Mouse (Mus musculus) intestine, embryonic 16.5 days (tissue): ENCODE results near the gene D930007J09Rik. TPM values are rescaled to one million over a fixed set of nuclear protein-coding genes. Genes with fewer than 3 reads are reported as not detected.

Source experiments
- ATAC-seq: fragments of 200-750 bp; cut with Nextera tagmentation; 2 replicates; pipeline ENCODE4 v1.8.0; 2017; ENCODE audit warnings: moderate TSS enrichment, moderate library complexity
- H3K27ac ChIP-seq: fragments of 300-500 bp; sonication (generic); 2 replicates; pipeline ENCODE4 v1.5.1; 2014; ENCODE audit warnings: mild to moderate bottlenecking, low read length
- H3K27me3 ChIP-seq: fragments of 300-500 bp; sonication (generic); replicated peaks from 2 replicates; pipeline ENCODE4 v1.6.1; 2014; ENCODE audit warnings: low read length, control low read depth, mixed read lengths; ENCODE audit not compliant: control insufficient read depth, insufficient read depth
- H3K36me3 ChIP-seq: fragments of 300-500 bp; sonication (generic); 2 replicates; pipeline ENCODE4 v1.6.1; 2014; ENCODE audit warnings: low read length, control low read depth; ENCODE audit not compliant: control insufficient read depth, insufficient read depth
- H3K4me1 ChIP-seq: fragments of 300-500 bp; sonication (generic); 2 replicates; pipeline ENCODE4 v1.6.1; 2014; ENCODE audit warnings: low read length, control low read depth, mixed read lengths; ENCODE audit not compliant: control insufficient read depth, insufficient read depth
- H3K4me2 ChIP-seq: fragments of 300-500 bp; sonication (generic); 2 replicates; pipeline ENCODE4 v1.6.1; 2014; ENCODE audit warnings: low read depth, low read length, control low read depth
- H3K4me3 ChIP-seq: fragments of 300-500 bp; sonication (generic); 2 replicates; pipeline ENCODE4 v1.5.1; 2014; ENCODE audit warnings: mild to moderate bottlenecking, low read length
- H3K9ac ChIP-seq: fragments of 300-500 bp; sonication (generic); 2 replicates; pipeline ENCODE4 v1.6.1; 2014; ENCODE audit warnings: low read depth, low read length
- H3K9me3 ChIP-seq: fragments of 300-500 bp; sonication (generic); 2 replicates; pipeline ENCODE4 v1.6.1; 2016; ENCODE audit warnings: low read length, control low read depth; ENCODE audit not compliant: control insufficient read depth
- WGBS: fragments of 180-500 bp; shearing (Covaris S2); extraction: QIAGEN DNeasy Blood & Tissue Kit; methylation state at CpG from one replicate; pipeline ENCODE4 v1.1.7; 2014; 5-methylcytosine and 5-hydroxymethylcytosine counted together
- polyA plus RNA-seq: library from polyadenylated mRNA; unstranded; fragments of >200 nt; fragmentation: Nextera tagmentation; extraction: Ambion mirVana; gene quantifications from 2 replicates; pipeline ENCODE4 v1.2.1, GENCODE M21; 2015

D930007J09Rik gene
- polyA plus RNA-seq, 1 experiment from 2014 or later, result not detected

DNA sequence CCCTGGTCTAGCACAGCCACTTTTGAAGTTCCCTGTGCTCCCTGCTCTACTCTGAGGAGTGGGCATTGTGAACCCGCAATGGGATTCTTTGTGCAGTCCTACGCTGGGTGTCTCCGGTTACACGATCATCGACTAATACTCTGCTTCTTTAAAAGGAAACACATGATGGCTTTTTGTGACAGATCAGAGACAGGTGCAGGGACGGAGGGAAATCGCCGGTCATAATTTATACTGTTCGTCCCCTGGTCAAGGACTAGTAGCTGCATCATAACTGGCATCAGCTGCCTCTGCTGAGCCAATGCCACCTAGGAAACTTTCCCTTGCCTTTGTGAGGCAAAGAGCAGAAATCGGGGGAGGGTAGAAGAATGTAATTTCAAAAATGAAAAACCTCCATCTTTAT, 26.3 kb downstream of the D930007J09Rik start:
- no peaks in the 10 kb centered on the region for H3K4me1 ChIP-seq
- H3K27ac ChIP-seq, result no peak overlapping the region
- no peaks in the 10 kb centered on the region for H3K27me3 ChIP-seq
- H3K4me3 ChIP-seq, result no peak overlapping the region
- ATAC-seq, result no peak
- WGBS, result 91% methylated on average over 10 of the region's 10 CpGs
- H3K36me3 ChIP-seq, result no peaks in the 10 kb centered on the region
- no peak overlapping the region for H3K9ac ChIP-seq
- H3K4me2 ChIP-seq, result no peak overlapping the region
- no peaks in the 10 kb centered on the region for H3K9me3 ChIP-seq

GRCm38 (mm10) chr13:32775889-32776288, 26.8 kb downstream of the D930007J09Rik start:
- no peaks in the 10 kb centered on the region for H3K4me1 ChIP-seq
- no peak for ATAC-seq
- H3K27ac ChIP-seq, result no peak overlapping the region
- 84% methylated on average over 9 of the region's 9 CpGs for WGBS
- no peak overlapping the region for H3K9ac ChIP-seq
- no peak overlapping the region for H3K4me3 ChIP-seq
- no peak overlapping the region for H3K4me2 ChIP-seq
- no peaks in the 10 kb centered on the region for H3K9me3 ChIP-seq
- H3K27me3 ChIP-seq, result no peaks in the 10 kb centered on the region
- H3K36me3 ChIP-seq, result no peaks in the 10 kb centered on the region

GRCm38 (mm10) chr13:32769960-32770359, 32.7 kb downstream of the D930007J09Rik start:
- ATAC-seq, result no peak
- Histone ChIP-seq H3K36me3 (no peaks in the 10 kb centered on the region), H3K27ac (no peak overlapping the region), H3K4me3 (no peak overlapping the region), H3K4me1 (no peaks in the 10 kb centered on the region), H3K9me3 (no peaks in the 10 kb centered on the region), H3K4me2 (no peak overlapping the region), H3K27me3 (no peaks in the 10 kb centered on the region), H3K9ac (no peak overlapping the region)
- WGBS, result 28% methylated on average over 3 of the region's 3 CpGs

- ATAC-seq, result no peak
- Histone ChIP-seq H3K9ac (no peak overlapping the region), H3K36me3 (no peaks in the 10 kb centered on the region), H3K4me2 (no peak overlapping the region), H3K4me1 (no peaks in the 10 kb centered on the region), H3K9me3 (no peaks in the 10 kb centered on the region), H3K27ac (no peak overlapping the region), H3K4me3 (no peak overlapping the region), H3K27me3 (no peaks in the 10 kb centered on the region)
- 13% methylated on average over 4 of the region's 4 CpGs for WGBS
Measured at GRCm38 (mm10) chr13:32768104-32768503, 34.5 kb downstream of the D930007J09Rik start.

DNA sequence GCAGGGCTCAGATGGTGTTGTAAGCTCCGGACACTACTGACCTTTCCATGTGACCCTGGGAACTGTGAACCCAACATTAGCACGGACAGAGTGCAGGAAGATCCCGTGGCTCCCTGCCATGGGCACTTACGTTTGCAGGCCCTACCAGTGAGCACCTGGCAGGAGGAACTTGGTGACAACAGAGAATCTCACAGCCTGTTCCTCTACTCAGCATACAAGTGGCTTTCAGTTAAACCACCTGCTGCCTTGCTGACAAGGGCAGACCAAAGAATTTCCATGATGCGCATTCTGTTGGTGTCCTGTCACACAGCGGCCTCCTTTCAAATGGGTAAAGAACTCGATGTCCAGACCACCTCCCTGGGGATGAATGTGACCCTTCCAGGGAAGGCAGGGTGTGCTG, 38.2 kb downstream of the D930007J09Rik start:
- no peak for ATAC-seq
- Histone ChIP-seq H3K9ac (no peak overlapping the region), H3K9me3 (no peaks in the 10 kb centered on the region), H3K36me3 (no peaks in the 10 kb centered on the region), H3K4me1 (no peaks in the 10 kb centered on the region), H3K27ac (no peak overlapping the region), H3K27me3 (no peaks in the 10 kb centered on the region), H3K4me2 (no peak overlapping the region), H3K4me3 (no peak overlapping the region)
- WGBS, result 38% methylated on average over 7 of the region's 7 CpGs

DNA sequence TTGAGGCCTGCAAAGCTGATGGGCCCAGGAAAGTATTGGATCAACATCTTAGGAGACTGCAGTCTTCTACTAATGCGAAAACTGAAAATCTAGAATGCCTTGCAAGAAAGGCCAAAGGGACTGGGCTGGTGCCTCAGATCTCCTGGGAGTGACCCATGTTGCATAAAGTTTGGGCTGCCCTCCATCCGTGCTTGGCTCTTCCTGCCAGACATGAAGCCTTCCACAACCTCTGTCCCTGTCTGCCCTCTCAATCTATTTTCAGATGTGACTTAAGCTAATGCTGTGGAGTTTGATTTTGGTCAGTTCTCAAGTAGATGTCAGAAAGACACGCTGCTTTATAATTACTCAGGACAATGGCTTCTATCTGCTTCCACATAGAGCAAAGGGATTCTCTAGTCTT, 39.5 kb downstream of the D930007J09Rik start:
- WGBS, result 81% methylated on average over 3 of the region's 3 CpGs

DNA sequence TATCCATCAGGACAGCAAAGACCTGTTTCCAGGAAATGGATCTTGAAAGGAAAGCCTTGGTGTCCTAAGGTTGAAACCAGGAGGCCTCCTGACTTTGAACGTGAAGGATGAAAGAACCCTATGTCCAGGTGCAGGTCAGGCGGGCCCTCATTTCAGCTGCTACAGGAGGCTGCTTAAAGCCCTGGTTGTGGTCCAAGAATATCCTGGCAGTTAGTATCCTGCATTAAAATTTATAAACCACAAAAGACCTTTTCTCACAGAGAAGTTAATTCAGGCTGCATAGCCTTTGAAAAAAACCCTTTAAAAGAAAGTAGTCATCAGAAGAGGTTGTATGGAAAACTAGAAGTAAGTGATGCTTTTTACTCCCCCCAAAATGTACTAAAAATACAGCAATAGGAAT, 41.9 kb downstream of the D930007J09Rik start:
- Histone ChIP-seq H3K9ac (no peak overlapping the region), H3K27ac (no peak overlapping the region), H3K9me3 (no peaks in the 10 kb centered on the region), H3K4me1 (no peaks in the 10 kb centered on the region), H3K36me3 (no peaks in the 10 kb centered on the region), H3K4me2 (no peak overlapping the region), H3K4me3 (no peak overlapping the region), H3K27me3 (no peaks in the 10 kb centered on the region)
- 80% methylated on average over 2 of the region's 2 CpGs for whole genome bisulfite sequencing
- no peak for ATAC-seq

More for the DNA sequence above, 39.5 kb downstream of the D930007J09Rik start:
- no peak for ATAC-seq
- no peaks in the 10 kb centered on the region for H3K9me3 ChIP-seq
- no peak overlapping the region for H3K4me3 ChIP-seq
- H3K4me2 ChIP-seq, result no peak overlapping the region
- no peak overlapping the region for H3K27ac ChIP-seq
- H3K36me3 ChIP-seq, result no peaks in the 10 kb centered on the region
- no peaks in the 10 kb centered on the region for H3K27me3 ChIP-seq
- H3K4me1 ChIP-seq, result no peaks in the 10 kb centered on the region
- H3K9ac ChIP-seq, result no peak overlapping the region

DNA sequence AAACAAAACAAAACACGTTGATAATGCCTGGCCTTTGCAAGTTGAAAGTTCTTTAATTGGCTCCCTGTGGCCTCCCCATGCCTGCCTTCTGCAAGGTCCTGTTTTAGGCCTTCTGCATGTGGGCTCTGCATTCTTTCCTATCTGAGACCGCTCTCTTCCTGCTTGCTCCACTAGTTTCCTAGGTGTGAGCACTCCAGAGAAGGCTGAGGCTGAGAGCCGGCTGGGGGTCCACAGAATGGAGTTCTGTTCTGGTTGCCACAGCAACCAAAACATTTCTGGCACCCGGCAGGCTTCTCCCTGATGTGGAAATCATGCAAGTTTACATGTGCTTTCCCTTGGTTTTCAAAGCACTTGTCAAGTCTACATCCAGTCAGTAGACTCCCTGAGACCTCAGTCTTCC, 43.6 kb downstream of the D930007J09Rik start:
- Histone ChIP-seq H3K4me1 (no peaks in the 10 kb centered on the region), H3K27ac (no peak overlapping the region), H3K4me3 (no peak overlapping the region), H3K36me3 (no peaks in the 10 kb centered on the region), H3K4me2 (no peak overlapping the region), H3K9ac (no peak overlapping the region), H3K27me3 (no peaks in the 10 kb centered on the region), H3K9me3 (no peaks in the 10 kb centered on the region)
- WGBS, result 28% methylated on average over 4 of the region's 4 CpGs
- ATAC-seq, result no peak

Other genes with a start within 250 kb of the D930007J09Rik start
- gene Mylk4, start 18.9 kb downstream of the D930007J09Rik start, polyA plus RNA-seq, result 0.02 TPM in 1 of 2 replicates, not detected in the other
- gene Wrnip1, start 811 bp downstream of the D930007J09Rik start, polyA plus RNA-seq, result 15.7 and 16.9 TPM in 2 replicates
- gene Serpinb1a, start 48.3 kb upstream of the D930007J09Rik start, polyA plus RNA-seq, result 238 and 273 TPM in 2 replicates
- 0.09 TPM in 1 of 2 replicates, not detected in the other for gene Serpinb1c, start 95.4 kb upstream of the D930007J09Rik start, polyA plus RNA-seq
- 3.7 TPM in 2 replicates for gene Serpinb6b, start 162.4 kb upstream of the D930007J09Rik start, polyA plus RNA-seq
- gene Serpinb9, start 200.4 kb upstream of the D930007J09Rik start, polyA plus RNA-seq, result 7.3 and 7.4 TPM in 2 replicates
- 0.16 and 0.32 TPM in 2 replicates for gene Serpinb9b, start 224.6 kb upstream of the D930007J09Rik start, polyA plus RNA-seq